Mouse (Mus musculus): ENCODE results near the gene Ccnd2. TPM values are rescaled to one million over a fixed set of nuclear protein-coding genes. Genes with fewer than 3 reads are reported as not detected.

The Ccnd2 gene
- total and polyA plus RNA-seq, 3 experiments = 42.4 to 255 (median 146) TPM

DNA sequence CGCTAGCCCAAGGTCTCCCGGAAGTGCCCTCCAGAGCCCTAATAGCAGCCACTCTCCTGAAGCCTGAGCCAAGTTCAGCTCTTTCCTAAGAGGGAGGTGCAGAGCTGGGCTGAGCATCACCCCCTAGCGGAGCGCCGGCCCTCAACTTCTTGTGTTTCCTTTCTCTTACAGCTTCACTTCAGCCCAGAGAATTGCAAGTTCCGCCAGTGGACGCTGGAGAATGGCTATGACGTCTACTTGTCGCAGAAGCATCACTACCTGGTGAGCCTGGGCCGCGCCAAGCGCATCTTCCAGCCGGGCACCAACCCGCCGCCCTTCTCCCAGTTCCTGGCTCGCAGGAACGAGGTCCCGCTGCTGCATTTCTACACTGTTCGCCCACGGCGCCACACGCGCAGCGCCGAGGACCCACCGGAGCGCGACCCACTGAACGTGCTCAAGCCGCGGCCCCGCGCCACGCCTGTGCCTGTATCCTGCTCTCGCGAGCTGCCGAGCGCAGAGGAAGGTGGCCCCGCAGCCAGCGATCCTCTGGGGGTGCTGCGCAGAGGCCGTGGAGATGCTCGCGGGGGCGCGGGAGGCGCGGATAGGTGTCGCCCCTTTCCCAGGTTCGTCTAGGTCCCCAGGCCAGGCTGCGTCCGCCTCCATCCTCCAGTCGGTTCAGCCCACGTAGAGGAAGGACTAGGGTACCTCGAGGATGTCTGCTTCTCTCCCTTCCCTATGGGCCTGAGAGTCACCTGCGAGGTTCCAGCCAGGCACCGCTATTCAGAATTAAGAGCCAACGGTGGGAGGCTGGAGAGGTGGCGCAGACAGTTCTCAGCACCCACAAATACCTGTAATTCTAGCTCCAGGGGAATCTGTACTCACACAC lies 71.9 kb downstream of the Ccnd2 start:
- H3K27me3 ChIP-seq (replicated peaks) = peaks cover 2% of the 10 kb centered on the region
- H3K4me2 ChIP-seq (ENCODE audit: insufficient read depth, low read depth, poor library complexity, severe bottlenecking) = no peak overlapping the region
- H3K9me3 ChIP-seq (replicated peaks; ENCODE audit: low read length) = peaks cover 3% of the 10 kb centered on the region
- in situ Hi-C loops (cut with MboI; ENCODE audit: low pct_ligation_motif_present, low pct_unique_long_range_greater_than_20kb, low sequenced_read_pairs) = no loop called here
- peaks cover 4 to 10% of the 10 kb centered on the region in 2 experiments; a peak in 3 of 4 replicates for H3K4me1 ChIP-seq (ENCODE audit: control insufficient read depth in 1 of 2, insufficient read depth in 2 of 2)
- DNase-seq (ENCODE audit: extremely low read depth) = no peak
- H3K9ac ChIP-seq (ENCODE audit: insufficient read depth, low read depth) = no peak overlapping the region
- no peak for TF ChIP-seq BHLHE40 (IDR thresholded peaks at IDR 0.05; ENCODE audit: low read depth, low read length)
- no peak for TF ChIP-seq JUND (conservative IDR thresholded peaks at IDR 0.05; ENCODE audit: low read depth, low read length)
- TF ChIP-seq EP300 (IDR thresholded peaks at IDR 0.05; ENCODE audit: low read length) = no peak
- no peak for TF ChIP-seq PAX5 (IDR thresholded peaks at IDR 0.05; ENCODE audit: low read length)
- TF ChIP-seq POLR2A (IDR thresholded peaks at IDR 0.05; ENCODE audit: low read depth, low read length) = no peak
- TF ChIP-seq USF2 (conservative IDR thresholded peaks at IDR 0.05; ENCODE audit: low read depth, low read length) = no peak
- TF ChIP-seq POLR2AphosphoS2 (IDR thresholded peaks at IDR 0.05; ENCODE audit: low read depth, low read length) = no peak
- no peak for TF ChIP-seq KAT2A (IDR thresholded peaks at IDR 0.05; ENCODE audit: insufficient replicate concordance, low read length)
- no peak for TF ChIP-seq MYC (IDR thresholded peaks at IDR 0.05; ENCODE audit: low read depth, low read length)
- no peak for TF ChIP-seq GABPA (IDR thresholded peaks at IDR 0.05; ENCODE audit: insufficient replicate concordance, low read depth, low read length)
- TF ChIP-seq MAFK (IDR thresholded peaks at IDR 0.05; ENCODE audit: insufficient replicate concordance, low read length) = no peak
- TF ChIP-seq NRF1 (IDR thresholded peaks at IDR 0.05; ENCODE audit: low read depth, low read length) = no peak
- TF ChIP-seq MXI1 (IDR thresholded peaks at IDR 0.05; ENCODE audit: low read depth, low read length) = no peak
- TF ChIP-seq CHD1 (IDR thresholded peaks at IDR 0.05; ENCODE audit: low read depth, low read length) = no peak
- no peak for TF ChIP-seq SMC3 (IDR thresholded peaks at IDR 0.05; ENCODE audit: low read depth, low read length)
- H3K27ac ChIP-seq (ENCODE audit: insufficient read depth, low read depth) = no peak overlapping the region
- dilution Hi-C loops (cut with MboI; ENCODE audit: extremely low pct_ligation_motif_present, extremely low pct_unique_long_range_greater_than_20kb, low sequenced_read_pairs) = no loop called here
- H3K36me3 ChIP-seq (replicated peaks in 1 of 2; ENCODE audit: control insufficient read depth in 1 of 2, insufficient read depth in 1 of 2, low read length in 1 of 2) = peaks cover 0 to 4% of the 10 kb centered on the region in 2 experiments
- H3K4me3 ChIP-seq (replicated peaks in 1 of 3; ENCODE audit: low read depth in 2 of 3, low read length in 2 of 3, poor library complexity in 1 of 3) = no peak overlapping the region
- no peaks in the 10 kb centered on the region for H3K79me2 ChIP-seq (replicated peaks; ENCODE audit: control insufficient read depth, extremely low read depth, insufficient read depth, poor library complexity, severe bottlenecking)

Other genes starting within 250 kb of the Ccnd2 start
- gene Dyrk4, start 230.4 kb downstream of the Ccnd2 start, total RNA-seq (2012; rRNA removed) = 8.8 and 13.1 TPM in 2 replicates
- gene Dyrk4, start 230.4 kb downstream of the Ccnd2 start, total RNA-seq (2014; rRNA removed) = 7.3 and 7.8 TPM in 2 replicates
- gene Dyrk4, start 230.4 kb downstream of the Ccnd2 start, polyA plus RNA-seq (2012; ENCODE audit: insufficient read length, low read depth) = 30.0 and 30.3 TPM in 2 replicates
- 30.0 and 39.2 TPM in 2 replicates for gene Rad51ap1, start 212.6 kb downstream of the Ccnd2 start, total RNA-seq (2012; rRNA removed)
- gene Rad51ap1, start 212.6 kb downstream of the Ccnd2 start, total RNA-seq (2014; rRNA removed) = 84.1 and 87.9 TPM in 2 replicates
- gene Rad51ap1, start 212.6 kb downstream of the Ccnd2 start, polyA plus RNA-seq (2012; ENCODE audit: insufficient read length, low read depth) = 79.1 and 118 TPM in 2 replicates
- 18.7 and 26.5 TPM in 2 replicates for gene D6Wsu163e, start 212.2 kb downstream of the Ccnd2 start, total RNA-seq (2012; rRNA removed)
- 42.0 and 42.7 TPM in 2 replicates for gene D6Wsu163e, start 212.2 kb downstream of the Ccnd2 start, total RNA-seq (2014; rRNA removed)
- 26.6 and 31.1 TPM in 2 replicates for gene D6Wsu163e, start 212.2 kb downstream of the Ccnd2 start, polyA plus RNA-seq (2012; ENCODE audit: insufficient read length, low read depth)
- gene Fgf6, start 136.6 kb downstream of the Ccnd2 start, total RNA-seq (2012; rRNA removed) = not detected in 2 replicates
- gene Fgf6, start 136.6 kb downstream of the Ccnd2 start, total RNA-seq (2014; rRNA removed) = not detected in 2 replicates
- not detected in 2 replicates for gene Fgf6, start 136.6 kb downstream of the Ccnd2 start, polyA plus RNA-seq (2012; ENCODE audit: insufficient read length, low read depth)
- not detected in 2 replicates for gene Fgf23, start 79.3 kb downstream of the Ccnd2 start, total RNA-seq (2012; rRNA removed)
- gene Fgf23, start 79.3 kb downstream of the Ccnd2 start, total RNA-seq (2014; rRNA removed) = not detected in 2 replicates
- not detected in 2 replicates for gene Fgf23, start 79.3 kb downstream of the Ccnd2 start, polyA plus RNA-seq (2012; ENCODE audit: insufficient read length, low read depth)
- gene Tigar, start 42.6 kb downstream of the Ccnd2 start, total RNA-seq (2012; rRNA removed) = 8.9 and 12.4 TPM in 2 replicates
- gene Tigar, start 42.6 kb downstream of the Ccnd2 start, total RNA-seq (2014; rRNA removed) = 11.5 and 11.8 TPM in 2 replicates
- 18.6 and 20.8 TPM in 2 replicates for gene Tigar, start 42.6 kb downstream of the Ccnd2 start, polyA plus RNA-seq (2012; ENCODE audit: insufficient read length, low read depth)

Measured in CH12.LX (cell line).